Mouse (Mus musculus) mammary gland, adult 2 months (tissue): ENCODE data around the gene 4921504E06Rik. TPM values are rescaled to one million over a fixed set of nuclear protein-coding genes. Genes with fewer than 3 reads are reported as not detected.

Source experiments
- polyA plus RNA-seq: library from polyadenylated mRNA; depleted of rRNA; stranded (reverse); fragments of >200 nt; gene quantifications from 2 replicates; pipeline ENCODE4 v1.2.3, GENCODE M21; 2012; ENCODE audit warnings: low replicate concordance; rRNA removed

Gene 4921504E06Rik
- not detected in 2 replicates for polyA plus RNA-seq

GRCm38 (mm10) chr2:19553821-19554592 is at the start of gene 4921504E06Rik:
Gene 4921504E06Rik (minus strand): TSS chr2:19553914.

GRCm38 (mm10) chr2:19444931-19445831 is 108.5 kb downstream of the 4921504E06Rik start, which contains the start of gene Ptf1a:
Gene Ptf1a (plus strand): TSS chr2:19445663.

Other genes with a start within 250 kb of the 4921504E06Rik start
- 9.7 and 27.0 TPM in 2 replicates for gene Msrb2, start 182.5 kb downstream of the 4921504E06Rik start, polyA plus RNA-seq
- not detected in 2 replicates for gene Ptf1a, start 108.3 kb downstream of the 4921504E06Rik start, polyA plus RNA-seq
- gene Otud1, start 103.8 kb upstream of the 4921504E06Rik start, polyA plus RNA-seq: 3.7 and 28.5 TPM in 2 replicates